Mouse (Mus musculus): ENCODE results near the gene Lilrb4a. TPM values are rescaled to one million over a fixed set of nuclear protein-coding genes. Genes with fewer than 3 reads are reported as not detected.

Lilrb4a gene
- 6.5 and 11.4 TPM in 2 replicates for polyA plus RNA-seq (2012; rRNA removed; ENCODE audit: low replicate concordance)

GRCm38 (mm10) chr10:51490691-51491090 lies at the start of gene Lilrb4a:
Gene Lilrb4a, plus strand, starts transcription at chr10:51490956.

GRCm38 (mm10) chr10:51480397-51480796 lies 10.4 kb upstream of the Lilrb4a start, which contains the start of the genes Gm49339 and Lilr4b:
Gene Gm49339, plus strand, starts transcription at chr10:51480612.
Gene Lilr4b, plus strand, starts transcription at chr10:51480632.

Other genes starting within 250 kb of the Lilrb4a start
- gene Gm49339, start 10.3 kb upstream of the Lilrb4a start, polyA plus RNA-seq (2012; rRNA removed; ENCODE audit: low replicate concordance), result 9.1 and 10.0 TPM in 2 replicates
- 7.5 and 17.2 TPM in 2 replicates for gene Lilr4b, start 10.3 kb upstream of the Lilrb4a start, polyA plus RNA-seq (2012; rRNA removed; ENCODE audit: low replicate concordance)
- gene Fam162b, start 99.6 kb downstream of the Lilrb4a start, polyA plus RNA-seq (2012; rRNA removed; ENCODE audit: low replicate concordance), result not detected in 2 replicates
- 0.06 TPM in 1 of 2 replicates, not detected in the other for gene Gprc6a, start 140.5 kb downstream of the Lilrb4a start, polyA plus RNA-seq (2012; rRNA removed; ENCODE audit: low replicate concordance)
- gene Rfx6, start 186.8 kb downstream of the Lilrb4a start, polyA plus RNA-seq (2012; rRNA removed; ENCODE audit: low replicate concordance), result 0.10 TPM in 1 of 2 replicates, not detected in the other